Mouse (Mus musculus): ENCODE results near the gene Ndufb10.

Gene Ndufb10

GRCm38 (mm10) chr17:24724184-24724583 lies at the start of gene Ndufb10:
Gene Ndufb10 (minus strand): TSS chr17:24724478.
- peak; percentile 99 for DNase-seq (ENCODE audit: low spot score)

DNA sequence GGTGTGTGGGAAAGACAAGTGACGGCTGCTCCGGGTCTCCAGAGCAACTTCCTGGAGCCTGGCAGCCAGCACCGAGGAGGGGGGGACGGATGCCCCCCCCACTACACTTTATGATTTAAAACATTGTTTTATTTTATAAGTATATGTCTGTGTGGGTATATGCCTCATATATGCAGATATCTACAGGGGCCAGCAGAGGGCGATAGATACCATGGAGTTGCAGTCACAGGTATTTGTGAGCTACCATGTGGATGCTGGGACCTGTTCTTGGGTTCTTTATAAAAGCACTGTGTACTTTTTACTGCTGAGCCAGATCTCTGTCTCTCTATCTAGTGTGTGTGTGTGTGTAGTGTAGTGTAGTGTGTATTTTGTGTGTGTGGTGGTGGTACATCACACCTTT lies 49.0 kb upstream of the Ndufb10 start:
- DNase-seq (ENCODE audit: low spot score), result no peak

DNA sequence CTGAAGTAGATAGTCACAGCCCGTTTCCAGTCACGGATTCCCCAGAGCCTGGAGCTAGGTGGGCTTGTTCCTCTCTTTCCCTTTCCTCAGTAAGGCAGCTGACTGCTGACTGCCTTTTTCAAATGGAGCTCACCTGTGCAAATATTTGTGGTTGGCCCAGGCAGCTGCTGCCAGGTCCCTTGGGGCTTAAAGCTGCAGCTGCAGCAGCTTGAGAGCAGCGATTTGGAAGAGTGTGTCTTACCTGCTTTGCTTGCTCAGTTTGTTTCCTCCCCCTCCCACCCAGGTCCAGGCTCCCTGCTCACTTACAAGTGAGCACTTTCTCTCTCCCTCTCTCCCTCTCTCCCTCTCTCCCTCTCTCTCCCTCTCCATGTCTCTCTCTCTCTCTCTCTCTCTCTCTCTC lies 44.9 kb upstream of the Ndufb10 start:
- no peak for DNase-seq (ENCODE audit: low spot score)

GRCm38 (mm10) chr17:24766266-24766875 lies 42.1 kb upstream of the Ndufb10 start:
- DNase-seq (ENCODE audit: low spot score), result no peak

- DNase-seq (ENCODE audit: low spot score), result no peak
These were observed 41.0 kb upstream of the Ndufb10 start for GRCm38 (mm10) chr17:24765016-24765905.

DNA sequence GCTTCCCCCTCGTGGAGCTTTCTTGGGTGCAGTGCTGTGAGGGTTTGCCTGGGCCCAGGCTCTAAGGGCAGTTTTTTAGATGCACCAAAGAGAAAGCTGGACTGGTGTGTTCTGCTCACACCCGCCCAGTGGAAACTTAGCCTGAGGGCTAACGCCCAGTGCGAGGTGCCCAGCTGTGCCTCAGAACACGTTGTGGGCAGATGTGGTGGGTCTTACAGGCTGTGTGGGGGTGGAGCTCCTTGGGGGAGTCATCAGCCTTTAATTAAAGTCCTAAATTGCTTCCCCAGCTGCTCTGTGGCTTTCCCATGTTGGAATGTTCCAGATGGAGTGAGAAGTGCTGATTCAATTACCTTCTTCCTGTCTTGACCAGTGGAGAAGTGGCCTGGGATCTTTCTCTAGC lies 36.8 kb upstream of the Ndufb10 start:
- DNase-seq (ENCODE audit: low spot score), result no peak

GRCm38 (mm10) chr17:24757394-24757793 lies 33.1 kb upstream of the Ndufb10 start:
- no peak for DNase-seq (ENCODE audit: low spot score)

DNA sequence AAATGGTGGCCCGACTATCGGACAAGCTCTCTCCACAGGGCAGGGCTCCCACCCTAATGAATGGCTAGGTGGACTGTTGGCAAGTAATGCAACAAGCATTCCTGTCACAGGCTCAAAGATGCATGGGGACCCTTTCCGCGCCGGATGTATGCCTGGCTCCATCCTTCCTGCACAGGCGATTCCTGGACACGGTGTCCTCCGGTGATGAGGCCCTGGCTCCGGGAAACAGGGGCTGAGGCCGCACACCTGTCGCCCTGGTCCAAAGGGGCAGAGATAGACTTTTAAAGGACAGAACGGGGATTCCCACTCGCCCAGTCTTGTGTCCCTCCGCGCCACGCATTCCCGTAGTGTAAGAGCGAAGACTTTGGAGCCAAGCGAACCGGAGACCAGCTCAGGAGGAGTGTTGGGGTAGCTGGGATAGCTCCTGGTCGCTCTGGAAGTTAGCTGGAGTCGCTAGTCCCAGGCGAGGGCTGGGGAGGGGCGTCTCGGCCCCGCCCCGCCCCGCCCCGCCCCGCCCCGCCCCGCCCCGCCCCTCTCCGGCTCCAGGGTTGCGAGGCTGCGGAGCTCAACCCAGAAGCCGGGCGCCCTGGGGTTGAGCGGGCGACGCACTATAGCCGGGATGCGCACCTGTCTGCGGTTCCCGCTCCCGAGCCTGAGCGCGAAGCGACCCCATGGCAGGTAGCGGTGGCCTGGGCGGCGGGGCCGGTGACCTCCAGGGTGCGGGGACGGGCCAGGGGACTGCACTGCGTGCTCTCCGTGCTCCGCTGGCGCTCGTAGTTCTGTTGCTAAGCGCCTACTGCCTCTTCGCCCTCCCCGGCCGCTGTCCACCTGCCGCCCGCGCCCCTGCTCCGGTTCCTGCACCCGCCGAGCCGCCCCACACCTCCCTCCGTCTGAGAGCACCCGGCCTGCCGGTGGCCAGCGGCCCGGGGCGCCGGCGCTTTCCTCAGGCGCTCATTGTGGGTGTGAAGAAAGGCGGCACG lies 28.4 kb upstream of the Ndufb10 start, which contains the start of gene Hs3st6:
Gene Hs3st6 (plus strand): TSS at position 574 of the 980 bp plus-strand sequence.
- DNase-seq (ENCODE audit: low spot score), result no peak

- no peak for DNase-seq (ENCODE audit: low spot score)
These were observed 27.2 kb upstream of the Ndufb10 start for GRCm38 (mm10) chr17:24751528-24751927.

DNA sequence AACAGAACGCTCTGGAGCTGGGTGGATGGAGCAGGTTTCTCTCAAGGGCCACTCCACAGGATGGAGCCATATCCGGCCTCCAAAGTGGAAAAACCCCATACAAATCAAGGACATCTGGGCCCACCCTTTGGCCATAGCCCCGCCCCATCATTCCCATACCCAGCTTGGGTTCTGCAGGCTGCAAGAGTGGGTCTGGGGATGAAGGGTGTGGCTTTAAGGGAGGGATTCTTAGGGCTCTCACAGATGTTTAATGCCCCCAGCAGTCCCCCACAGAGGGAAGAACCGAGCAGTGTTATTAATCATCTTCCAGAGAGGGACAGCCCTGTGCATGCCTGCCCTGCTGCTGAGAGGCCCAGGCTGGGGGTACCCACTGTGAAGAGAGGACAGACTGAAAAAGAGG lies 22.7 kb upstream of the Ndufb10 start:
- DNase-seq (ENCODE audit: low spot score), result no peak

GRCm38 (mm10) chr17:24745526-24746497 lies 21.5 kb upstream of the Ndufb10 start:
- peak; percentile 95 for DNase-seq (ENCODE audit: low spot score)

DNA sequence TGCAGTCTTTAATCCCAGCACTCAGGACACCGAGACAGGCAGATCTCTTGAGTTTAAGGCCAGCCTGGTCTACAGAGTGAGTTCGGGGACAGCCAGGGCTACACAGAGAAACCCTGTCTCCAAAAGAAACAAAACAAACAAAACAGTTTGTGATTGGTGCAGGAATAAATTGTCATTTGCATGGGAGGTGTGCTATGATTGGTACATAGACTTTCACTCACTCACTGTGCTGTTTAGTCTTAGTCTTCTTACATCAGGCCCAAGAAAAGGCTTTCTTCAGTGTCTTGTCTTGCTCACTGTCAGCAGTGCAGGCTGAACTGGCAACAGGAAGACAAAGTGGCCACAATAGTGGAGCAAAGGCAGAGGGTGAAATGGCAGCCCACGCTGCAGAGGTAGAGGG lies 20.1 kb upstream of the Ndufb10 start:
- peak; percentile 41 for DNase-seq (ENCODE audit: low spot score)

GRCm38 (mm10) chr17:24743896-24744295 lies 19.6 kb upstream of the Ndufb10 start:
- DNase-seq (ENCODE audit: low spot score), result peak; percentile 62

GRCm38 (mm10) chr17:24742307-24742706 lies 18.0 kb upstream of the Ndufb10 start:
- peak; percentile 84 for DNase-seq (ENCODE audit: low spot score)

GRCm38 (mm10) chr17:24739926-24740325 lies 15.6 kb upstream of the Ndufb10 start:
- DNase-seq (ENCODE audit: low spot score), result no peak

- no peak for DNase-seq (ENCODE audit: low spot score)
These were observed 14.0 kb upstream of the Ndufb10 start for GRCm38 (mm10) chr17:24738238-24738637.

GRCm38 (mm10) chr17:24737135-24737810 lies 13.0 kb upstream of the Ndufb10 start:
- DNase-seq (ENCODE audit: low spot score), result peak; percentile 36

DNA sequence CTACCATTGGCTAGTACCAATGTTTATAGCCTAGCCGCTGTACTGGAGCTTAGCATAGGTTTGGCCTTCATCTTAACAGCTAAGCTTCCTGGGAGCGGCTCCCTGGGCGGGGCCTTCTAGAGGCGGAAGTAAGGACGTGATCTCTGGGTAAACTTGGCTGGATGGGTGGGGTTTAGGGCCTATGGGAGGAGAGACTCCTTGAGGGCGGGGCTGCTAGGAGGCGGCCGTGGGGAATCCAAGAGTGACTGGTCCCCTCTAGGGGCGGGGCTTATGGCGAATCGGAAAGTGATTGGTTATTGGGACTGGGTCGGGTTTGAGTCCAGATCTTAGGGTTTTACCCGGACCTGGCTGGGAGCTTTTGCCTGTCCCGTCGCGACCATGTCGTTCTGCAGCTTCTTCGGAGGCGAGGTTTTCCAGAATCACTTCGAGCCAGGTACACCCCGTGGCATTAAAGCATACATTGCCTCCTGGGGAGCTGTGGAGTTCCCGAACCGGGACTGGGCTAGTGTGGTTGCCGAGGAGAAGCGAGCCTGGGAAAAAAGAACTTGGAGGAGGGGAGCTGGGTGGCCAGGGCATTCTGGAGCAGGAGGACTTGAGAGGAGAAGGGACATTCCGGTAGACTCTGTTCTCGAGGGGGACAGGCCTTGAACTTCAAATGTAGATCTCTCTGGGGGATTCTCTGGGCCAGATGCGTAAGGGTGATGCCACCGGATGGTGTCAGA lies 12.2 kb upstream of the Ndufb10 start, which contains the start of gene Msrb1:
Gene Msrb1 (plus strand): TSS at position 313 of the 722 bp plus-strand sequence.
- peak; percentile 100 for DNase-seq (ENCODE audit: low spot score)

DNA sequence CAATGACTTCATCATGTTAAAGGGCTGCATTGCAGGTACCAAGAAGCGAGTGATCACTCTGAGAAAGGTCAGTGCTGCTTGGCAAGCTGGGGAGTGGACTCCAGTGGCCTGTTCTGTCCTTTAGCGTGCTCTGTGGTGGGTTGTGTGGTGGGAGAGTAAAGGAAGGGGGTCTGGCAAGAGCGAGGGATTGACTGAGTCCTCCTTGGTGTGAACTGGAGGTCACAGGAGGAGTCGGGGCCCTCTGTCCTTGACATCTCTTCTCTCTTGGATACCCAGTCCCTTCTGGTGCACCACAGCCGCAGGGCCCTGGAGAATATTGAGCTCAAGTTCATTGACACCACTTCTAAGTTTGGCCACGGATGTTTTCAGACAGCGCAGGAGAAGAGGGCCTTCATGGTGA lies 11.2 kb upstream of the Ndufb10 start:
- no peak for DNase-seq (ENCODE audit: low spot score)

- no peak for DNase-seq (ENCODE audit: low spot score)
These were observed 10.2 kb upstream of the Ndufb10 start for GRCm38 (mm10) chr17:24734513-24734912.
